Mouse (Mus musculus): ENCODE measurements at regions not wholly inside any gene's neighbourhood (a gene's known extent, or its start where the extent isn't known, plus 50 kb on each side); places are given as distances from the start of the nearest gene placed in this dataset.

GRCm38 (mm10) chr11:45476917-45477316 is 374.9 kb upstream of the Clint1 start:
- ATAC-seq (ENCODE audit: low FRiP score, low read depth), result no peak
- Histone ChIP-seq H3K4me1 (ENCODE audit: control insufficient read depth, insufficient read depth, low read length) (no peaks in the 10 kb centered on the region), H3K4me2 (replicated peaks; ENCODE audit: low read depth, low read length, severe bottlenecking) (no peak overlapping the region), H3K9ac (ENCODE audit: low read depth, low read length, severe bottlenecking) (no peak overlapping the region), H3K27ac (replicated peaks; ENCODE audit: low read depth, low read length) (no peak overlapping the region), H3K4me3 (replicated peaks; ENCODE audit: low read length) (no peak overlapping the region), H3K36me3 (ENCODE audit: control insufficient read depth, insufficient read depth, low read length) (no peaks in the 10 kb centered on the region), H3K9me3 (ENCODE audit: control insufficient read depth, low read length) (no peaks in the 10 kb centered on the region), H3K27me3 (ENCODE audit: control insufficient read depth, insufficient read depth, low read length) (no peaks in the 10 kb centered on the region)
- WGBS, result 77% methylated on average over 4 of the region's 4 CpGs
- TF ChIP-seq POLR2A (IDR thresholded peaks at IDR 0.05; ENCODE audit: borderline replicate concordance, extremely low read depth, insufficient read depth, insufficient read length), result no peak
- DNase-seq (ENCODE audit: low spot score), result no peak

- Histone ChIP-seq H3K27me3 (ENCODE audit: control insufficient read depth, insufficient read depth, low read length) (no peaks in the 10 kb centered on the region), H3K36me3 (ENCODE audit: control insufficient read depth, insufficient read depth, low read length) (no peaks in the 10 kb centered on the region), H3K27ac (replicated peaks; ENCODE audit: low read depth, low read length) (no peak overlapping the region), H3K9ac (ENCODE audit: low read depth, low read length, severe bottlenecking) (no peak overlapping the region), H3K4me2 (replicated peaks; ENCODE audit: low read depth, low read length, severe bottlenecking) (no peak overlapping the region), H3K9me3 (ENCODE audit: control insufficient read depth, low read length) (no peaks in the 10 kb centered on the region), H3K4me3 (replicated peaks; ENCODE audit: low read length) (no peak overlapping the region), H3K4me1 (ENCODE audit: control insufficient read depth, insufficient read depth, low read length) (peaks cover 16% of the 10 kb centered on the region)
- DNase-seq (ENCODE audit: low spot score) (no peak), ATAC-seq (ENCODE audit: low FRiP score, low read depth) (0 out of 2 replicates have a peak, but pooled peaks have one; percentile 30)
- whole genome bisulfite sequencing, result 23% methylated on average over 4 of the region's 4 CpGs
- no peak for TF ChIP-seq POLR2A (IDR thresholded peaks at IDR 0.05; ENCODE audit: borderline replicate concordance, extremely low read depth, insufficient read depth, insufficient read length)
Observed at GRCm38 (mm10) chr11:45485950-45486349, 365.9 kb upstream of the Clint1 start.

- H3K9me3 ChIP-seq (ENCODE audit: control insufficient read depth, low read length), result no peaks in the 10 kb centered on the region
- no peak overlapping the region for H3K4me3 ChIP-seq (replicated peaks; ENCODE audit: low read length)
- H3K4me1 ChIP-seq (ENCODE audit: control insufficient read depth, insufficient read depth, low read length), result peaks cover 12% of the 10 kb centered on the region
- H3K36me3 ChIP-seq (ENCODE audit: control insufficient read depth, insufficient read depth, low read length), result no peaks in the 10 kb centered on the region
- DNase-seq (ENCODE audit: low spot score) (peak; percentile 53), ATAC-seq (ENCODE audit: low FRiP score, low read depth) (peak; percentile 67; the same call in 1 of the 2 replicates)
- WGBS, result 28% methylated on average over 17 of the region's 20 CpGs
- H3K4me2 ChIP-seq (replicated peaks; ENCODE audit: low read depth, low read length, severe bottlenecking), result peak overlapping the region; percentile 23; the same call in 1 of the 2 replicates
- no peak for TF ChIP-seq POLR2A (IDR thresholded peaks at IDR 0.05; ENCODE audit: borderline replicate concordance, extremely low read depth, insufficient read depth, insufficient read length)
- no peak overlapping the region for H3K9ac ChIP-seq (ENCODE audit: low read depth, low read length, severe bottlenecking)
- H3K27me3 ChIP-seq (ENCODE audit: control insufficient read depth, insufficient read depth, low read length), result no peaks in the 10 kb centered on the region
- H3K27ac ChIP-seq (replicated peaks; ENCODE audit: low read depth, low read length), result no peak overlapping the region
Observed at GRCm38 (mm10) chr11:45491021-45491967, 360.6 kb upstream of the Clint1 start.

- Histone ChIP-seq H3K9me3 (ENCODE audit: control insufficient read depth, low read length) (no peaks in the 10 kb centered on the region), H3K4me2 (replicated peaks; ENCODE audit: low read depth, low read length, severe bottlenecking) (no peak overlapping the region), H3K9ac (ENCODE audit: low read depth, low read length, severe bottlenecking) (no peak overlapping the region), H3K36me3 (ENCODE audit: control insufficient read depth, insufficient read depth, low read length) (no peaks in the 10 kb centered on the region), H3K27me3 (ENCODE audit: control insufficient read depth, insufficient read depth, low read length) (no peaks in the 10 kb centered on the region), H3K4me1 (ENCODE audit: control insufficient read depth, insufficient read depth, low read length) (peaks cover 12% of the 10 kb centered on the region), H3K27ac (replicated peaks; ENCODE audit: low read depth, low read length) (no peak overlapping the region), H3K4me3 (replicated peaks; ENCODE audit: low read length) (no peak overlapping the region)
- TF ChIP-seq POLR2A (IDR thresholded peaks at IDR 0.05; ENCODE audit: borderline replicate concordance, extremely low read depth, insufficient read depth, insufficient read length), result no peak
- DNase-seq (ENCODE audit: low spot score), result no peak
- 17% methylated on average over 1 of the region's 1 CpGs for WGBS
- no peak for ATAC-seq (ENCODE audit: low FRiP score, low read depth)
Observed at GRCm38 (mm10) chr11:45495246-45495645, 356.6 kb upstream of the Clint1 start.

GRCm38 (mm10) chr11:45508566-45508965 is 343.3 kb upstream of the Clint1 start:
- TF ChIP-seq POLR2A (IDR thresholded peaks at IDR 0.05; ENCODE audit: borderline replicate concordance, extremely low read depth, insufficient read depth, insufficient read length), result no peak
- Histone ChIP-seq H3K9ac (ENCODE audit: low read depth, low read length, severe bottlenecking) (no peak overlapping the region), H3K36me3 (ENCODE audit: control insufficient read depth, insufficient read depth, low read length) (no peaks in the 10 kb centered on the region), H3K27me3 (ENCODE audit: control insufficient read depth, insufficient read depth, low read length) (no peaks in the 10 kb centered on the region), H3K9me3 (ENCODE audit: control insufficient read depth, low read length) (0 out of 2 replicates have a peak, but pooled peaks cover 4% of the 10 kb centered on the region), H3K4me2 (replicated peaks; ENCODE audit: low read depth, low read length, severe bottlenecking) (no peak overlapping the region), H3K4me1 (ENCODE audit: control insufficient read depth, insufficient read depth, low read length) (0 out of 2 replicates have a peak, but pooled peaks cover 3% of the 10 kb centered on the region), H3K4me3 (replicated peaks; ENCODE audit: low read length) (no peak overlapping the region), H3K27ac (replicated peaks; ENCODE audit: low read depth, low read length) (no peak overlapping the region)
- WGBS, result 44% methylated on average over 4 of the region's 4 CpGs
- DNase-seq (ENCODE audit: low spot score) (no peak), ATAC-seq (ENCODE audit: low FRiP score, low read depth) (no peak)

Data from limb, embryonic 14.5 days (tissue).